Mouse (Mus musculus): ENCODE measurements around the gene Cst12.
"Not testable (repeated sequence)": the region's sequence is repeated elsewhere in the genome, so short reads cannot be mapped to it uniquely, and the experiment has no call there.

Gene Cst12

GRCm38 (mm10) chr2:148789142-148789541, at the start of gene Cst12:
Gene Cst12, plus strand, starts transcription at chr2:148789361.
- DNase-seq, result no peak

DNA sequence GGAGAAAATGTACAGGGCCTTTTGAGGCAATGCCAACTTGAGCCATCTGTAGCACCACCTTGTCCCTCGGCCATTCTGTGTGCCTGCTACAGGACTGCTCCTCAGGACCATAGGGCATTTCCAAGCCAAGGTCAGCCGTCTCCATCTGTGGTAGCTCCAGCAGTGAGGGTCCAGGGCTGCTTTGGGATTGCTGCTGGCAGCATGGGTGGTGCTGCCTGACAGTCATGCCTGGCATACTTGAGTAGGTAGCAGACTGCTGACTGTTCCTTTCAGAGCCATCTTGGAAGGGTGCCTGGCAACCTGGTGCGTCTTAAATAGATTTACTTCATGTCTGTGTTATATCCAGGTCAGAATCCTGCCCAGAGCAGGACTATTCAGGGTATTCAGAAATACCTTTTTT, 46.2 kb upstream of the Cst12 start:
- DNase-seq, result peak; percentile 38

GRCm38 (mm10) chr2:148743846-148744407, 45.2 kb upstream of the Cst12 start:
- no peak for DNase-seq

GRCm38 (mm10) chr2:148750058-148750457, 39.1 kb upstream of the Cst12 start, which contains the start of gene Cstl1:
Gene Cstl1, plus strand, starts transcription at chr2:148750358.
- no peak for DNase-seq

GRCm38 (mm10) chr2:148751893-148752813, 37.0 kb upstream of the Cst12 start:
- DNase-seq, result peak; percentile 71

DNA sequence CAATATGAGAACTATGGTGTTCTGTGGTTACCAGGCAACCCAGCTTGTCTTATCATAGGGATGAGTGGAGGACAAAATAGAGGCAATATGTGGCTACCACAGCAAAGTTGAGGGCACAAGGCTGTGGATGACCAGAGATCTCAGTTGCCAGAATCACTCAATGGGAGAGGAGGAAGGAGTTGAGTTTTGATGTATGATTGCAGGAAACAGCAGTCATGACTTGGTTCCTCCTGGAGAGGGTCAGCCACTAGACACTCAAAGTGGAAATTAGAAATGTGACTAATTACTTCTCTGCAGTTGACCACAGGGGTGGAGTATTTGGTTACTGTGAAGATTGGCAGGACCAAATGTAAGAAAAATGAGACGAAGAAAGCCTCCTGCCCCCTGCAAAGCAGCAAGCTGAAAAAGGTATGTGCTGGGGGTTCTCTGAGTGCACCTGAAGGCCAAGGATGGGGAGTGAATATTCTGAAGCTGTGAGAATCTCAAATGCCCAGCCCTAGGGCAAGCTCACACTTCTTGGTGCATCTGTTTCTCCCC, 34.8 kb upstream of the Cst12 start:
- DNase-seq, result no peak

- DNase-seq, result no peak
These were observed 25.3 kb upstream of the Cst12 start for GRCm38 (mm10) chr2:148763648-148764388.

DNA sequence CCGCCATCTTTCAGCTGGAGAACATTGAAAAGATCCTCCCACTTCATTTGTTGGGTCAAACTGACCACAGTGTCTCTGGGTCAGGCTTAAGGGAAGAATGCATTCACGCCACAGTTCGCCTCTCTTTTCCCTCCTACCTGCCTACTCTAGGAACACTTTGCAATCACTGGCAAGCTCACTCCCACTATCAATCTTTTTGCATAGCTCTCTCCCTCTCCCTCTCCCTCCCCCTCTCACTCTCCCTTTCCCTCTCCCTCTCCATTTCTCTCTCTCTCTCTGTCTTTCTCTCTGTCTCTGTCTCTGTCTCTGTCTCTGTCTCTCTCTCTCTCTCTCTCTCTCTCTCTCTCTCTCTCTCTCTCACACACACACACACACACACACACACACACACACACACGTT, 17.8 kb upstream of the Cst12 start, which contains the start of gene Cst11:
Cst11 (minus strand) TSS at position 101 of the 400 bp plus-strand sequence.
- not testable (repeated sequence) for DNase-seq

GRCm38 (mm10) chr2:148781709-148782108, 7.5 kb upstream of the Cst12 start, which contains the start of gene 8030411F24Rik:
Gene 8030411F24Rik, plus strand, starts transcription at chr2:148782009.
- no peak for DNase-seq

GRCm38 (mm10) chr2:148798485-148798884, 9.3 kb downstream of the Cst12 start, which contains the start of gene Cst8:
Gene Cst8, plus strand, starts transcription at chr2:148798785.
- no peak for DNase-seq

- DNase-seq, result no peak
These were observed 12.3 kb downstream of the Cst12 start for GRCm38 (mm10) chr2:148801491-148801921.

- no peak for DNase-seq
These were observed 17.5 kb downstream of the Cst12 start for GRCm38 (mm10) chr2:148806696-148807095.

DNA sequence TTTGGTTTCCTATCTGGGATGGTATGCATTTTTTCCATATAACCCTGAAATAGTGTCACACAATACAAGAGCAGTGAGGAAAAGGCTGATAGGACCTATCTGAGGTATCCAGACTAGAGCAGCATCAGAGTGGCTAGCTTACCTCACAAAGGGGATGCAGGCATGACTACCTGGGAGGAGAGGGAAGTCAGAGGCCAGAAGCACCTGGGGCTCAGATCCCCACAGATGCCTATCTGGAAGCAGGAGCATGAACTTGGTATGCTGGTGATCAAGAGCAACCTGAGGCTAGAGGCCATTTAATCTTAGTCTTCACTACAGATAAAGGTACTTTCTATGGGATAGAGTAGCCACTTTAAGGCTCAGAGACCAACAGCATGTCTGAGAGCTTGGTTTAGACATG, 30.7 kb downstream of the Cst12 start, which contains the start of gene Cst13:
Cst13 (plus strand) TSS at position 173 of the 400 bp plus-strand sequence.
- DNase-seq, result no peak

- DNase-seq, result no peak
These were observed 36.8 kb downstream of the Cst12 start for GRCm38 (mm10) chr2:148825986-148826385.

GRCm38 (mm10) chr2:148834912-148835311, 45.8 kb downstream of the Cst12 start, which contains the start of gene Cst9:
Gene Cst9, plus strand, starts transcription at chr2:148835147.
- no peak for DNase-seq

GRCm38 (mm10) chr2:148838075-148838777, 49.1 kb downstream of the Cst12 start:
- no peak for DNase-seq

GRCm38 (mm10) chr2:148839224-148839623, 50.1 kb downstream of the Cst12 start:
- no peak for DNase-seq
